Comparison of ENCODE assay signal across 9 mouse cellular contexts in genomic region chr2:32514335-32514734, GRCm38 (mm10). TPM values are rescaled to one million over a fixed set of nuclear protein-coding genes. Genes with fewer than 3 reads are reported as not detected.
DNase-seq lines count a peak whose midpoint lies in the region; TF ChIP-seq lines count a peak whose summit lies in the region.
"Had no signal": no experiment of that assay in that cellular context is flagged by ENCODE, and none has a peak within 500 bp of the region (broad histone marks: within the 10 kb centered on the region; RNA-seq: fewer than 3 reads in every experiment).

No protein-coding gene starts in this region.

- 34% methylated on average over 6 of the region's 6 CpGs for WGBS in embryonic facial prominence, embryonic 10.5 days

- no peak for TF ChIP-seq POLR2A in testis, adult 2 months (IDR thresholded peaks at IDR 0.05; ENCODE audit: control insufficient read depth, low read depth, low read length)

- TF ChIP-seq CTCF in testis, adult 2 months (IDR thresholded peaks at IDR 0.05; ENCODE audit: control insufficient read depth, insufficient read depth, insufficient replicate concordance, low read depth, low read length): no peak

- peak overlapping the region; percentile 22; the same call in 1 of the 2 replicates for H3K27ac ChIP-seq in testis, adult 2 months (ENCODE audit: control insufficient read depth, insufficient read depth, low read depth, low read length)
- H3K27ac ChIP-seq in embryonic facial prominence, embryonic 10.5 days (replicated peaks): peak overlapping the region; percentile 63
- H3K27ac ChIP-seq: liver, embryonic 15.5 days had no signal

- no peak overlapping the region for H3K4me3 ChIP-seq in testis, adult 2 months (ENCODE audit: control insufficient read depth, low read depth, low read length)
- no peak overlapping the region for H3K4me3 ChIP-seq in embryonic facial prominence, embryonic 10.5 days
- H3K4me3 ChIP-seq: liver, embryonic 15.5 days had no signal

- H3K9me3 ChIP-seq in embryonic facial prominence, embryonic 10.5 days: no peaks in the 10 kb centered on the region
- H3K9me3 ChIP-seq: liver, embryonic 15.5 days had no signal

- no peaks in the 10 kb centered on the region for H3K36me3 ChIP-seq in testis, adult 2 months (ENCODE audit: control insufficient read depth, insufficient read depth, low read length)
- H3K36me3 ChIP-seq in embryonic facial prominence, embryonic 10.5 days (replicated peaks): no peaks in the 10 kb centered on the region
- H3K36me3 ChIP-seq: liver, embryonic 15.5 days had no signal

- no peaks in the 10 kb centered on the region for H3K27me3 ChIP-seq in testis, adult 2 months (ENCODE audit: control insufficient read depth, insufficient read depth, low read length)
- H3K27me3 ChIP-seq in embryonic facial prominence, embryonic 10.5 days (replicated peaks; ENCODE audit: low read depth, poor library complexity, severe bottlenecking): no peaks in the 10 kb centered on the region
- H3K27me3 ChIP-seq: liver, embryonic 15.5 days had no signal

- H3K4me1 ChIP-seq in testis, adult 2 months (ENCODE audit: control insufficient read depth, insufficient read depth, low read length): peaks cover 3% of the 10 kb centered on the region
- H3K4me1 ChIP-seq in embryonic facial prominence, embryonic 10.5 days: peaks cover 22% of the 10 kb centered on the region

- DNase-seq in testis, postnatal 14 days (ENCODE audit: low spot score): no peak
- DNase-seq in embryonic facial prominence, embryonic 10.5 days (ENCODE audit: low spot score): no peak
- DNase-seq in kidney, postnatal 14 days: peak; percentile 81
- no peak for DNase-seq in cerebellum, postnatal 36 days
- DNase-seq in cerebellum, postnatal 14 days: no peak
- DNase-seq in frontal cortex, postnatal 14 days (ENCODE audit: low spot score in 2 of 2): no peak
- DNase-seq in ovary, adult 18-20 months (ENCODE audit: low spot score): no peak

RNA-seq across cellular contexts. Expression of gene Fam102a, which starts 20.8 kb away (rescaled TPM):
- polyA plus RNA-seq in testis, adult 2 months (2012; rRNA removed): 15.4 and 17.6 TPM in 2 replicates
- 11.8 and 12.3 TPM in 2 replicates for polyA plus RNA-seq in embryonic facial prominence, embryonic 10.5 days (2016; fragmentation: Nextera tagmentation; extraction: Ambion mirVana)

RNA-seq across cellular contexts. Expression of gene Dpm2, which starts 56.3 kb away (rescaled TPM):
- 100 and 110 TPM in 2 replicates for polyA plus RNA-seq in testis, adult 2 months (2012; rRNA removed)
- polyA plus RNA-seq in embryonic facial prominence, embryonic 10.5 days (2016; fragmentation: Nextera tagmentation; extraction: Ambion mirVana): 109 and 111 TPM in 2 replicates
